Mouse (Mus musculus): ENCODE measurements around the gene Sod3.

DNA sequence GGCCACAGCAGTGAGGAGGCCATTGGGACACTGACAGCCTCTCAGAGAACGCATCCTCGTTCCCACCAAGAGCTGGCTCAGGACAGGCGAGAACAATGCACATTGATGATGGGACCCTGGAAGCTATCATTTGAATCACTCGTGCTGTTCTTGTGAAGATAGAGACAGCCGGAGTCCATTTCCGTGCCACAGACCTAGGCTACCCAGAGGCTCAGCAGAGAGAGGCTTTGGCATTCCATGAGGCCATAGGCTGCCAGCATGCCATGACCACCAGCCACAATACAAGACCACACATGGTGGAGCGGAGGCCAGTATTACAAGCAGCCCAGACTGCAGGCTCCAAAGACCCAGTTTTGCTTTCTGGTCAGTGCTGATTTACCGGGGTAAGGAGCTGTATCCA lies 19.2 kb downstream of the Sod3 start:
- TF ChIP-seq CTCF (IDR thresholded peaks at IDR 0.05; ENCODE audit: low read depth) (no peak), EP300 (IDR thresholded peaks at IDR 0.05; ENCODE audit: low read depth) (no peak)

Data from liver, embryonic 14.5 days (tissue).